Mouse (Mus musculus) kidney, adult 2 months (tissue): ENCODE data around the gene Mtcl1. TPM values are rescaled to one million over a fixed set of nuclear protein-coding genes. Genes with fewer than 3 reads are reported as not detected.

ENCODE experiments used
- DNase-seq: peaks from one replicate; pipeline ENCODE4 v3.0.0; 2021
- H3K27ac ChIP-seq: fragments of 200-500 bp; 2 replicates; pipeline ENCODE4 v1.5.1; 2012; ENCODE audit warnings: low read depth, low read length, control low read depth, inconsistent platforms; ENCODE audit not compliant: insufficient read depth
- H3K27me3 ChIP-seq: fragments of 200-500 bp; replicated peaks from 2 replicates; pipeline ENCODE4 v1.6.1; 2012; ENCODE audit warnings: mild to moderate bottlenecking, moderate library complexity, low read length, inconsistent platforms; ENCODE audit not compliant: control insufficient read depth, insufficient read depth
- H3K36me3 ChIP-seq: fragments of 200-500 bp; 2 replicates; pipeline ENCODE4 v1.6.1; 2012; ENCODE audit warnings: mild to moderate bottlenecking, moderate library complexity, low read length, inconsistent platforms; ENCODE audit not compliant: control insufficient read depth, insufficient read depth
- H3K4me1 ChIP-seq: fragments of 200-500 bp; 2 replicates; pipeline ENCODE4 v1.6.1; 2011; ENCODE audit warnings: low read length; ENCODE audit not compliant: control insufficient read depth, insufficient read depth
- H3K4me3 ChIP-seq: fragments of 200-500 bp; 2 replicates; pipeline ENCODE4 v1.5.1; 2011; ENCODE audit warnings: mild to moderate bottlenecking, low read depth, low read length, control low read depth; ENCODE audit not compliant: insufficient read depth
- CTCF ChIP-seq: fragments of 200-500 bp; conservative IDR thresholded peaks from 2 replicates; pipeline ENCODE4 v1.5.1; 2011; ENCODE audit warnings: low read depth, mild to moderate bottlenecking, control low read depth, low read length, moderate library complexity, mixed read lengths; ENCODE audit not compliant: insufficient read depth, insufficient read length
- POLR2A ChIP-seq: fragments of 200-500 bp; IDR thresholded peaks from one replicate; pipeline ENCODE4 v1.6.1; 2011; ENCODE audit warnings: low read depth, low read length, control low read depth
- WGBS: fragments of 180-500 bp; shearing (Covaris S2); methylation state at CpG from one replicate; pipeline ENCODE4 v1.1.7; 2018; 5-methylcytosine and 5-hydroxymethylcytosine counted together
- polyA plus RNA-seq: library from polyadenylated mRNA; depleted of rRNA; stranded (reverse); fragments of >200 nt; gene quantifications from 2 replicates; pipeline ENCODE4 v1.2.3, GENCODE M21; 2012

Gene Mtcl1
- polyA plus RNA-seq, 1 experiment: 3.5 TPM

DNA sequence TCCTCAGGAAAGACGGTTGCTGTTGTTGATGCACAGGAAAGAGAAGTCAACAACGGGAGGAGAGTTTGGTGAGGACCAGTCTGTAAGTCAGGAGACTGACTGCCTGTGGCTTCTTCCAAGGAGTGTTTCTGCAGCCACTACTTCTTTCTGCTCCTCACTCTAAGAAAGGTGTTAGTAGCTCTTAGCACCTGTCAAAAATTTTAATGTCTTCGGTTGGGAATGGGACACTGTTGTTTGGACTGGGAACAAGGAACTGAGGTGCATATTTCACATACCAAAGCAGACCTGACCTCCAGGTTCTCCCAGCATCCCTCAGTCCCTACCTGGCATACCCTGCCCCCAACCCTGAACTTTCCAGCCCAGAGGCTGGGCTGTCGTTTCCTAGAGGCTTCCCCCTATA is 21.7 kb upstream of the Mtcl1 start:
- TF ChIP-seq CTCF (no peak), POLR2A (no peak)
- Histone ChIP-seq H3K36me3 (no peaks in the 10 kb centered on the region), H3K4me3 (no peak overlapping the region), H3K27ac (peak overlapping the region; percentile 23; the same call in 1 of the 2 replicates), H3K27me3 (no peaks in the 10 kb centered on the region), H3K4me1 (peaks cover 3% of the 10 kb centered on the region; the same call in 1 of the 2 replicates)
- peak; percentile 17 for DNase-seq
- 63% methylated on average over 4 of the region's 4 CpGs for WGBS

DNA sequence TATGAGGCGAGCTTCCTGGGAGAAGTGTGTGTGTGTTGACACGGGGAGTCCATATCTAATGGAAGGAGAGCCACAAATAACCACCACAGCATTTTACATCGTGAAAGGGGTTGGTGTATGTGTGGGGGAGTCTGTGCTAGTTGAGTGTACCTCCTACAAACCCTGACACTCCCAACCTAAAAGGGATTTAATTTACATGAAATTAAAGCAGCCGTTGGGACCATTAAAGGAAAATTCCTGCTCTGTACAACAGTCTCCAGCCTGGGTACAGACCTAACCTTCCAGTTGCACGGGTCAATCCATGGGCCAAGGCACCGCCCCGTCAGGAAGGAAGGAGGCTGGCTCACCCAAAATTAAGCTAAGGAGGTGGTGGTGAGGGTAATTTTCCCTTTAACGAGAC is 20.5 kb upstream of the Mtcl1 start:
- Histone ChIP-seq H3K27ac (peak overlapping the region; percentile 79), H3K36me3 (no peaks in the 10 kb centered on the region), H3K27me3 (no peaks in the 10 kb centered on the region), H3K4me3 (no peak overlapping the region), H3K4me1 (peaks cover 3% of the 10 kb centered on the region; the same call in 1 of the 2 replicates)
- no peak for TF ChIP-seq POLR2A
- no peak for TF ChIP-seq CTCF
- WGBS: 41% methylated on average over 8 of the region's 8 CpGs
- DNase-seq: peak; percentile 24

DNA sequence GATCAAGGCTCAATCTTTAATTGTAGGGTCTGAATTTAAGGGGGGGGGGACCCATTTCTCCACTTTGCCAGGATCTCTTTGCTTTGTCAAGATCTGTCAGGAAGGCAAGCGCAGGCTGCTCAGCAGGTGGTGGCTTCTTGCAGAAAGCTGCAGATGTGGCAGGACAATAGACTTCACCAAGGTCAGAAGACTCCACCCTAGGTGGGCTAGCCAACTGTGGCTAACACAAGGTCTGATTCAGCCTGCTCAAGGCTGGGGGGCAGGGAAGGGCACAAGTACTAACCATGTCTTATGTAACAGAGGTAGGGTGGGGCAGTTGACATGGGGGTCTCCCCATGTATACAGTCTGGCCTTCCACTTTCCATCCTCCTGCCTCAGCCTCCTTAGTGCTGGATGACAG is 7.7 kb upstream of the Mtcl1 start:
- H3K27me3 ChIP-seq: no peaks in the 10 kb centered on the region
- H3K4me1 ChIP-seq: no peaks in the 10 kb centered on the region
- no peak for TF ChIP-seq POLR2A
- no peak for TF ChIP-seq CTCF
- H3K36me3 ChIP-seq: no peaks in the 10 kb centered on the region
- no peak for DNase-seq
- WGBS: 100% methylated on average over 1 of the region's 1 CpGs
- H3K27ac ChIP-seq: no peak overlapping the region
- H3K4me3 ChIP-seq: no peak overlapping the region

DNA sequence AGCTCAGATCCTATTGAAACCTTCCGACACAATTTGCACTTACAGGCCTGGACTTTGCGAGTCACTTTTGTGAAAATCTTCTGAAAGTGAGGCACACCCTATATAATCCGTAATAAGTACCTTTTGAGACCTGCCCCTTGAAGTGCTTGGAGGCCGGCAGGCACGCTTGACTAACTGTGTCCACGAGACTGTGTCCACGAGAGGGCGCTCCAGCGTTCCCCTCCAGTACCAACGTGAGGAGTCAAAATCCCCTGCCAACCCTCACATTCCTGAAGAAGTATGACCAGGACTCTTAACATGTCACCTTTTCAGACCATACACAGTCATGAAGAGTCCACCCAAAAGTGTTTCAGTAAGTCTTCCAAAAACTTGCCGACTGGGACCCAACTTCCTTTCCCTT is 1.6 kb upstream of the Mtcl1 start:
- no peaks in the 10 kb centered on the region for H3K4me1 ChIP-seq
- no peaks in the 10 kb centered on the region for H3K36me3 ChIP-seq
- 3% methylated on average over 11 of the region's 11 CpGs for WGBS
- peak; percentile 83 for TF ChIP-seq CTCF
- no peak for TF ChIP-seq POLR2A
- no peaks in the 10 kb centered on the region for H3K27me3 ChIP-seq
- peak; percentile 85 for DNase-seq
- no peak overlapping the region for H3K4me3 ChIP-seq
- no peak overlapping the region for H3K27ac ChIP-seq

DNA sequence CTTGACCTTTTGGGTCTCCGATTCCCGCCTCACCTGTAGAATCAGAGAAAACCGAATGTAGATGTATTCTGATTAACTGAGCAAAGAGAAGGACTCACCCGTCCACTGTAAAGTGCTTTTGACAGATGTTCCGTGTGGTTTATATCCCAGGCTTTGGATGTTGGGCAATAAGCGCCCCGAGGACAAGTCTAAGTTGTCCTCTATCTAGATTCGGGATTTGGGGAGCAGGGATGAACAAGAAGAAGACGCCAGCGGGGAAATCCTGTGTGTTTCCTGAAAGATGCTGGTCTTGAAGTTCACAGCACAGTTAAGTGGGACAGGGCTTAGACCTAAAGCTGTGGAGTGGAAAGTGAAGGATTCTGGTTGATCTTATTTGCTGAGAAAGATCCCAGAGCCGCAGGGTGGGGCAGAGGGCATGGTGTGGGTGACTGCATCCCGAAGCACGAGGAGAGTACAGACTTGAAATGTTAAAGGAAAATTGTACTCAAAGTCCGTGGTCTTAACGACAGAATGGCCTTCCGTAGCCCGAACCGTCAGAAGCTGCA is 1.0 kb upstream of the Mtcl1 start:
- H3K36me3 ChIP-seq: no peaks in the 10 kb centered on the region
- H3K27ac ChIP-seq: no peak overlapping the region
- no peak for DNase-seq
- H3K27me3 ChIP-seq: no peaks in the 10 kb centered on the region
- no peaks in the 10 kb centered on the region for H3K4me1 ChIP-seq
- no peak for TF ChIP-seq POLR2A
- no peak for TF ChIP-seq CTCF
- peak overlapping the region; percentile 95 for H3K4me3 ChIP-seq
- WGBS: 7% methylated on average over 18 of the region's 18 CpGs

DNA sequence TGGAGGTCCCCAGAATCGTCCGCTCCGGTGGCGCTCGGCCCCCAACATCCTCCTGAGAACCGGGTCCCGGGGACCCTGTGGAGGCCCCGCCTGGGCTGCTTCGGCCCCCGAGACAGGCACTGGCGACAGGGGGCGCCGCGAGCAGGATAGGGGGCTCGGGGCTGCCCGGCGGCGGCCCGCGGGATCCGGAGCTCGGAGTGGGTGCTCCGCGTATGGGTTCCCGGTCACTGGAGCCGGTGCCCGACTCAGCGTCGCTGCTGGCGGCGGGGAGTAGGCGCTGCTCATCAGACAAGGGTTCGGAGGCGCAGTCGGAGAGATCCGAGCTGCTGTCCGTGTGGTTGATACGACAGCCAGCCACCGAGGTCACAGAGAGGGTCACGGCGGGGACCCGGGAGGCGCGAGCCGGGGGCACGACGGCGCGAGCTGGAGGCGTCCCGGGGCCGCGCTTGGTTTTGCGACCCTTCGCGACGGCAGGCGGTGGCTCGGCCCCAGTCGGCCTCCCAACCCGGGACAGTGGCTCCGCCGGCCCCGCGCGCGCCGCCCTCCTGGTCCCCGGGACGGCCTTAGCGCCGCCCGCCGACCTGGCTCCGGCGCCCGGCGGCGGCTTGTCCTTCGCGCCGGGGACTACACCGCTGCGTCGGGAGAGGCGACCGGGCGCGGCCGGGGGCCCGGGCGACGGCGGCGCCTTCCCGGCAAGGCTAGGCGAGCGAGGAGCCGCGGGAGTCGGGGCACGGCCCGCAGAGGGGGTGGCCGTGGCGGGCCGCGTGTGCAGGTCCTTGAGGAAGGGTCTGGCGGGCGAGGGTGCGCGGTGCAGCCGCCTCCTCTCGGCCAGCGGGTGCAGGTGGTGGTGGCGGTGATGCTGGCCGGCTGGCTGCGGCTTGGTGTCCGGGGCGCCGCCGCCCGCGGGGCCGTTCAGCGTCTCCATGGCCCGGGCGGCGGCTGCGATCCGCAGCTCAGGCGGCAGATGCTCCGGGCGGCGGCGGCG is 837 bp downstream of the Mtcl1 start:
- WGBS: 2% methylated on average over 134 of the region's 136 CpGs
- H3K4me1 ChIP-seq: no peaks in the 10 kb centered on the region
- no peak overlapping the region for H3K27ac ChIP-seq
- H3K36me3 ChIP-seq: no peaks in the 10 kb centered on the region
- no peak for TF ChIP-seq POLR2A
- no peak for TF ChIP-seq CTCF
- no peaks in the 10 kb centered on the region for H3K27me3 ChIP-seq
- peak overlapping the region; percentile 95 for H3K4me3 ChIP-seq
- DNase-seq: peak; percentile 24

DNA sequence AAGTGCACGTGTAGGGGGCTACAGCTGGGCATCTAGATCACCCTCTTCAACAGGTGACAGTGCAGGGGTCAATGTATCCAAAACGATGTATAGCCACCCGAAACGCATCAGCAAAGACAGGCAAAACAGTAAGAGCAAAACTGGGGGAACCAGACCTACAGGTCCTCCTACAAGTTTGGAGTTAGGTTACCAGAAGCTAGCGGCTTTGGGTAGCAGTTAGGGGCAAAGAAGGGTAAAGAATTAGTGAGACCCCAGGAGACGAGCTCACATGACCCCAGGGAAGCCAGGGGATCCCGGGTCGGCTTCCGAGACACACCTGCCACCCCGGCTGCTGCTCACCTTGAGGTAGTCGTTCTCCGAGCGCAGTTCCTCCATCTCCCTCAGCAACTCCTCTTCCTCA is 1.6 kb downstream of the Mtcl1 start:
- Histone ChIP-seq H3K27me3 (no peaks in the 10 kb centered on the region), H3K4me1 (no peaks in the 10 kb centered on the region), H3K4me3 (peak overlapping the region; percentile 95), H3K36me3 (no peaks in the 10 kb centered on the region), H3K27ac (no peak overlapping the region)
- no peak for TF ChIP-seq POLR2A
- TF ChIP-seq CTCF: no peak
- 22% methylated on average over 13 of the region's 13 CpGs for WGBS
- DNase-seq: no peak
